Mouse (Mus musculus) hematopoietic multipotent progenitor cell, adult 10-12 weeks (in vitro differentiated cells): ENCODE results near the gene Sugt1. TPM values are rescaled to one million over a fixed set of nuclear protein-coding genes. Genes with fewer than 3 reads are reported as not detected.

Experiments used
- polyA plus RNA-seq: library from polyadenylated mRNA; stranded (reverse); fragments of >175 nt; gene quantifications from 2 replicates; pipeline ENCODE4 v1.2.3, GENCODE M21; 2012; ENCODE audit warnings: low replicate concordance

Sugt1 gene
- 0.94 and 2.6 TPM in 2 replicates for polyA plus RNA-seq

GRCm38 (mm10) chr14:79587139-79587851, at the start of gene Sugt1:
TSS of gene Sugt1 (plus strand) at chr14:79587691.

GRCm38 (mm10) chr14:79662001-79662400, 74.5 kb downstream of the Sugt1 start, which contains the start of gene Cnmd:
TSS of gene Cnmd (minus strand) at chr14:79662170.

Other genes starting within 250 kb of the Sugt1 start
- gene Naa16, start 196.9 kb upstream of the Sugt1 start, polyA plus RNA-seq: 22.1 and 26.2 TPM in 2 replicates
- 0.20 and 0.33 TPM in 2 replicates for gene Mtrf1, start 189.9 kb upstream of the Sugt1 start, polyA plus RNA-seq
- gene Kbtbd7, start 161.2 kb upstream of the Sugt1 start, polyA plus RNA-seq: 4.7 and 5.5 TPM in 2 replicates
- 0.39 and 0.46 TPM in 2 replicates for gene Kbtbd6, start 135.9 kb upstream of the Sugt1 start, polyA plus RNA-seq
- gene Elf1, start 106.5 kb upstream of the Sugt1 start, polyA plus RNA-seq: 12.2 and 13.3 TPM in 2 replicates
- 6.9 and 12.2 TPM in 2 replicates for gene Wbp4, start 106.2 kb upstream of the Sugt1 start, polyA plus RNA-seq
- not detected in 2 replicates for gene Cnmd, start 74.5 kb downstream of the Sugt1 start, polyA plus RNA-seq
- not detected in 2 replicates for gene Pcdh8, start 183.6 kb downstream of the Sugt1 start, polyA plus RNA-seq